Mouse (Mus musculus) CH12.LX (cell line): ENCODE measurements at regions not wholly inside any gene's neighbourhood (a gene's known extent, or its start where the extent isn't known, plus 50 kb on each side); places are given as distances from the start of the nearest gene placed in this dataset.

Source experiments
- DNase-seq: peaks from one replicate; pipeline ENCODE4 v3.0.0-alpha.2; 2013; ENCODE audit errors: extremely low read depth
- H3K27ac ChIP-seq: 2 replicates; pipeline ENCODE4 v1.5.1; 2012; ENCODE audit warnings: low read depth, mild to moderate bottlenecking, control low read depth, moderate library complexity; ENCODE audit not compliant: insufficient read depth
- H3K27me3 ChIP-seq: replicated peaks from 2 replicates; pipeline ENCODE3; 2012; ENCODE audit warnings: inconsistent platforms
- H3K36me3 ChIP-seq, 2 experiments: replicated peaks in 1 of 2; 2 replicates each; pipeline versions ENCODE3 to v1.6.1; 2012; ENCODE audit warnings: inconsistent platforms in 1 of 2, low read length in 1 of 2, mild to moderate bottlenecking in 1 of 2, mixed read lengths in 1 of 2, moderate library complexity in 1 of 2; ENCODE audit not compliant: control insufficient read depth in 1 of 2, insufficient read depth in 1 of 2
- H3K4me1 ChIP-seq, 2 experiments: 2 replicates each; pipeline ENCODE4 v1.6.1; 2012; ENCODE audit warnings: inconsistent platforms in 1 of 2, moderate library complexity in 1 of 2; ENCODE audit not compliant: insufficient read depth in 2 of 2, control insufficient read depth in 1 of 2
- H3K4me2 ChIP-seq: 2 replicates; pipeline ENCODE4 v1.6.1; 2012; ENCODE audit warnings: low read depth, mild to moderate bottlenecking, control low read depth; ENCODE audit not compliant: poor library complexity, insufficient read depth, severe bottlenecking
- H3K4me3 ChIP-seq, 3 experiments: fragments of 150-350 bp in 1 of 3; sonication (generic) in 1 of 3; replicated peaks in 1 of 3; 2 replicates each; pipeline versions ENCODE3 to v1.5.1; 2011 to 2012; ENCODE audit warnings: low read depth in 2 of 3, low read length in 2 of 3, mild to moderate bottlenecking in 2 of 3, moderate library complexity in 2 of 3, control low read depth in 1 of 3, improper control_type of control experiment in 1 of 3, inconsistent platforms in 1 of 3, mixed read lengths in 1 of 3; ENCODE audit not compliant: poor library complexity in 1 of 3
- H3K79me2 ChIP-seq: replicated peaks from 2 replicates; pipeline ENCODE4 v1.6.1; 2012; ENCODE audit warnings: mild to moderate bottlenecking, moderate library complexity; ENCODE audit not compliant: control insufficient read depth, poor library complexity, insufficient read depth, severe bottlenecking; ENCODE audit errors: extremely low read depth
- H3K9ac ChIP-seq: 2 replicates; pipeline ENCODE4 v1.6.1; 2012; ENCODE audit warnings: low read depth, mild to moderate bottlenecking, control low read depth, moderate library complexity; ENCODE audit not compliant: insufficient read depth
- H3K9me3 ChIP-seq: replicated peaks from 2 replicates; pipeline ENCODE3; 2012; ENCODE audit warnings: low read length, inconsistent platforms, mixed read lengths
- BHLHE40 ChIP-seq: IDR thresholded peaks from 2 replicates; pipeline ENCODE4 v1.6.1; 2011; ENCODE audit warnings: mild to moderate bottlenecking, low read depth, low read length, improper control_type of control experiment
- CHD1 ChIP-seq: IDR thresholded peaks from 2 replicates; pipeline ENCODE4 v1.6.1; 2012; ENCODE audit warnings: low read depth, low read length, improper control_type of control experiment, inconsistent platforms
- ETS1 ChIP-seq: conservative IDR thresholded peaks from 2 replicates; pipeline ENCODE4 v1.6.1; 2012; ENCODE audit warnings: low read depth, mild to moderate bottlenecking, inconsistent platforms, low read length, improper control_type of control experiment, moderate library complexity
- GABPA ChIP-seq: IDR thresholded peaks from 2 replicates; pipeline ENCODE4 v1.6.1; 2012; ENCODE audit warnings: low read depth, low read length, improper control_type of control experiment, inconsistent platforms; ENCODE audit not compliant: insufficient replicate concordance
- JUND ChIP-seq: conservative IDR thresholded peaks from 2 replicates; pipeline ENCODE4 v1.6.1; 2011; ENCODE audit warnings: low read depth, low read length, improper control_type of control experiment
- KAT2A ChIP-seq: IDR thresholded peaks from 2 replicates; pipeline ENCODE4 v1.6.1; 2012; ENCODE audit warnings: low read length, improper control_type of control experiment, inconsistent platforms; ENCODE audit not compliant: insufficient replicate concordance
- MAFK ChIP-seq: IDR thresholded peaks from 2 replicates; pipeline ENCODE4 v1.6.1; 2011; ENCODE audit warnings: low read length, improper control_type of control experiment; ENCODE audit not compliant: insufficient replicate concordance
- MAZ ChIP-seq: IDR thresholded peaks from 2 replicates; pipeline ENCODE4 v1.6.1; 2012; ENCODE audit warnings: low read depth, mild to moderate bottlenecking, inconsistent platforms, low read length, improper control_type of control experiment, moderate library complexity
- MEF2A ChIP-seq: IDR thresholded peaks from 2 replicates; pipeline ENCODE4 v1.6.1; 2014; ENCODE audit warnings: low read depth, mild to moderate bottlenecking, inconsistent platforms, low read length, improper control_type of control experiment, borderline replicate concordance
- MXI1 ChIP-seq: IDR thresholded peaks from 2 replicates; pipeline ENCODE4 v1.6.1; 2011; ENCODE audit warnings: mild to moderate bottlenecking, low read depth, low read length, improper control_type of control experiment
- NRF1 ChIP-seq: IDR thresholded peaks from 2 replicates; pipeline ENCODE4 v1.6.1; 2014; ENCODE audit warnings: low read depth, mild to moderate bottlenecking, inconsistent platforms, low read length, improper control_type of control experiment, moderate library complexity
- PAX5 ChIP-seq: IDR thresholded peaks from 2 replicates; pipeline ENCODE4 v1.6.1; 2012; ENCODE audit warnings: low read length, inconsistent platforms, mixed read lengths
- POLR2A ChIP-seq: IDR thresholded peaks from 2 replicates; pipeline ENCODE4 v1.6.1; 2011; ENCODE audit warnings: low read depth, mild to moderate bottlenecking, improper control_type of control experiment, low read length
- POLR2AphosphoS2 ChIP-seq: IDR thresholded peaks from 2 replicates; pipeline ENCODE4 v1.6.1; 2011; ENCODE audit warnings: low read depth, low read length, improper control_type of control experiment
- RAD21 ChIP-seq: IDR thresholded peaks from 2 replicates; pipeline ENCODE4 v1.6.1; 2011; ENCODE audit warnings: low read depth, mild to moderate bottlenecking, low read length, improper control_type of control experiment, moderate library complexity
- SIN3A ChIP-seq: IDR thresholded peaks from 2 replicates; pipeline ENCODE4 v1.6.1; 2012; ENCODE audit warnings: low read length, improper control_type of control experiment, inconsistent platforms
- TBP ChIP-seq: conservative IDR thresholded peaks from 2 replicates; pipeline ENCODE4 v1.6.1; 2011; ENCODE audit warnings: low read depth, low read length, improper control_type of control experiment
- TCF12 ChIP-seq: IDR thresholded peaks from 2 replicates; pipeline ENCODE4 v1.6.1; 2014; ENCODE audit warnings: low read depth, mild to moderate bottlenecking, inconsistent platforms, low read length, improper control_type of control experiment
- UBTF ChIP-seq: IDR thresholded peaks from 2 replicates; pipeline ENCODE4 v1.6.1; 2012; ENCODE audit warnings: low read depth, mild to moderate bottlenecking, inconsistent platforms, low read length, improper control_type of control experiment, moderate library complexity
- USF1 ChIP-seq: IDR thresholded peaks from 2 replicates; pipeline ENCODE4 v1.6.1; 2014; ENCODE audit warnings: low read depth, mild to moderate bottlenecking, inconsistent platforms, low read length, improper control_type of control experiment
- USF2 ChIP-seq: conservative IDR thresholded peaks from 2 replicates; pipeline ENCODE4 v1.6.1; 2011; ENCODE audit warnings: low read depth, low read length, improper control_type of control experiment
- ZC3H11A ChIP-seq: IDR thresholded peaks from 2 replicates; pipeline ENCODE4 v1.6.1; 2012; ENCODE audit warnings: low read depth, mild to moderate bottlenecking, inconsistent platforms, low read length, improper control_type of control experiment
- ZKSCAN1 ChIP-seq: IDR thresholded peaks from 2 replicates; pipeline ENCODE4 v1.6.1; 2012; ENCODE audit warnings: low read depth, inconsistent platforms, low read length, improper control_type of control experiment, borderline replicate concordance
- ZMIZ1 ChIP-seq: IDR thresholded peaks from 2 replicates; pipeline ENCODE4 v1.6.1; 2012; ENCODE audit warnings: low read depth, mild to moderate bottlenecking, inconsistent platforms, low read length, improper control_type of control experiment
- ZNF384 ChIP-seq: IDR thresholded peaks from 2 replicates; pipeline ENCODE4 v1.6.1; 2012; ENCODE audit warnings: low read depth, low read length, improper control_type of control experiment, inconsistent platforms
- dilution Hi-C: fragments of 300-500 bp; cut with MboI; formaldehyde crosslinking; loops from 2 replicates; pipeline ENCODE4 v1.14.3; 2020; ENCODE audit warnings: low sequenced_read_pairs; ENCODE audit not compliant: extremely low pct_unique_long_range_greater_than_20kb, extremely low pct_ligation_motif_present
- in situ Hi-C: fragments of 300-500 bp; cut with MboI; formaldehyde crosslinking; loops from 3 replicates; pipeline ENCODE4 v1.14.3; 2019; ENCODE audit warnings: low sequenced_read_pairs, low pct_ligation_motif_present, low pct_unique_long_range_greater_than_20kb, mixed read lengths

GRCm38 (mm10) chr8:8114604-8115003, 546.4 kb downstream of the Efnb2 start:
- in situ Hi-C loops = no loop called here
- Histone ChIP-seq H3K36me3 (no peaks in the 10 kb centered on the region), H3K9me3 (peaks cover 44% of the 10 kb centered on the region), H3K9ac (no peak overlapping the region), H3K4me2 (no peak overlapping the region), H3K4me1 (no peaks in the 10 kb centered on the region), H3K4me3 (no peak overlapping the region), H3K27ac (no peak overlapping the region), H3K27me3 (no peaks in the 10 kb centered on the region), H3K79me2 (no peaks in the 10 kb centered on the region)
- no peak for DNase-seq
- dilution Hi-C loops = no loop called here
- TF ChIP-seq CHD1 (no peak), KAT2A (no peak), BHLHE40 (no peak), MEF2A (no peak), ZKSCAN1 (no peak)
- TF ChIP-seq, all 38 proteins: peak for 0

- TF ChIP-seq ETS1 (no peak), PAX5 (no peak), MAFK (no peak), ZNF384 (no peak), USF1 (no peak), ZC3H11A (no peak), POLR2AphosphoS2 (no peak)
- H3K27me3 ChIP-seq = no peaks in the 10 kb centered on the region
- in situ Hi-C loops = no loop called here
- H3K4me2 ChIP-seq = no peak overlapping the region
- no peak overlapping the region for H3K27ac ChIP-seq
- H3K79me2 ChIP-seq = no peaks in the 10 kb centered on the region
- no peak overlapping the region for H3K9ac ChIP-seq
- dilution Hi-C loops = no loop called here
- H3K4me3 ChIP-seq = no peak overlapping the region
- DNase-seq = no peak
- H3K9me3 ChIP-seq = peaks cover 51% of the 10 kb centered on the region
- no peaks in the 10 kb centered on the region for H3K36me3 ChIP-seq
- H3K4me1 ChIP-seq = no peaks in the 10 kb centered on the region
Measured at GRCm38 (mm10) chr8:8109785-8110350, 551.2 kb downstream of the Efnb2 start.

- DNase-seq = no peak
- no peak overlapping the region for H3K4me3 ChIP-seq
- no peak overlapping the region for H3K9ac ChIP-seq
- H3K4me1 ChIP-seq = no peaks in the 10 kb centered on the region
- H3K36me3 ChIP-seq = no peaks in the 10 kb centered on the region
- no peaks in the 10 kb centered on the region for H3K27me3 ChIP-seq
- no peak overlapping the region for H3K4me2 ChIP-seq
- TF ChIP-seq TCF12 (no peak), GABPA (no peak), CHD1 (no peak), POLR2AphosphoS2 (no peak), NRF1 (no peak), BHLHE40 (no peak), TBP (no peak), ZC3H11A (no peak), MAFK (no peak), UBTF (no peak), SIN3A (no peak), RAD21 (no peak), MXI1 (no peak), ETS1 (no peak), JUND (no peak), ZKSCAN1 (no peak), USF2 (no peak), POLR2A (no peak), ZMIZ1 (no peak), MAZ (no peak)
- in situ Hi-C loops = no loop called here
- peaks cover 63% of the 10 kb centered on the region for H3K9me3 ChIP-seq
- H3K27ac ChIP-seq = no peak overlapping the region
- H3K79me2 ChIP-seq = no peaks in the 10 kb centered on the region
- dilution Hi-C loops = no loop called here
Measured at GRCm38 (mm10) chr8:8103492-8103891, 557.5 kb downstream of the Efnb2 start.
